Mouse (Mus musculus) retina, adult 2 months (tissue): ENCODE data around the gene Commd4.

Experiments used
- DNase-seq: peaks from one replicate; pipeline ENCODE4 v3.0.0-alpha.2; 2012; ENCODE audit warnings: low read depth, low spot score

Commd4 gene

DNA sequence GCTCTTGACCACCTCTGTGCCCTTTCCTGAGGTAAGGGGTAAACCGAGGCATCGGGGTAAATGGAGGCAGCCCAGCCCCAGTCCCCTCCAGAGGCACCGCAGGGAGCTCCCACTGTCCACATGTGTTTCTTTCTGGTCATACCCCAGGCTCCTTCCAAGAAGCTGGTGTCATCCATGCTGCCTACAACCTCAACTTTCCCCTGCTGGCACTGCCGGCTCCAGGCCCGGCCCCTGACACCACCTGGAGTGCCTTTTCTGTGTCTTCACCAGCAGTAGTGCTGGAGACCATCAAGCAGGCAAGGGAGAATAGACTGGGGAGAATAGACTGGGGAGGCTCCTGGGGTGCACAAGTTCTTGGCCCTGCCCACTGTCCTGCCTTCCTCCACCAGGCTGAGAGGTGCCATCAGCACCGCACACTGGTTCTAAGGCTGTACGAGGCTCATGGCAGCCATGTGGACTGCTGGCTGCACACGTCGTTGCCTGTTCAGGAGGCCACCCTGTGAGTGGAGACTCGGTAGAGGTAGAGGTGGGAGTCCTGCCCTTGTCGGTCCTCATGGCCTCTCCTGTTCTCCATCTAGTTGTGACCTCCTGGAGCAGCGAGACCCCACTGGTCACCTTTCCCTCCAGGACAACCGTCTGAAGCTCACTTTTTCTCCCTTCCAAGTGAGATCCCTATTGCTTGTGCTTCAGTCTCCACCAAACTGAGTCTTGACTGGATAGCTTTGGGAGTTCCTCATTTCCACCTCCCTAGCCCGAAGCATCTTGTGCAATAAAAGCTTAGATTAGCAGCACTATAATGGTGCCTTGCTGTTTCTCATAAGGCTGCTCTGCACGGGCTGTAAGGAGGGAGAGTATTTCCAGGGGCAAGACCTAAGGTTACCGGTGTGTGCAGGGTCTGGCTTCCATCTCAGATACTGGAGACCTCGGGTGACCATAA lies 16.4 kb downstream of the Commd4 start:
- no peak for DNase-seq

DNA sequence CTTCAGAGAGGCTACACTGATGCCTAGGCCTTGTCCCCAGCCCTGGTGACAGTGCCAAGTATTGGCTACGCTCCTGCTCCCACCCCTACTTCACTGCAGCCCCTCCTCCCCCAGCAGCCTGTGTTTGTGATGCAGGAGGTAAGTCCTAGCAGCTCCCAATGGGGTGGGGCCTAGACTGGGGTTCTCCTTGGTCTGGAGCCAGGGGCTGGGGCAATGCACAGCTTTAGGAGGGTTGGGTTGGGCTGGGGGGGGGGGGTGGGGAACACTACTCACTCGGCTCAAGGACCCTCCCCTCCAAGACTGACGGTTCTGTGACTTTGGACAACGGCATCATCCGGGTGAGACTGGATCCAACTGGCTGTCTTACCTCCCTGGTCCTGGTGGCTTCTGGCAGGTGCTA lies 18.6 kb downstream of the Commd4 start:
- no peak for DNase-seq

DNA sequence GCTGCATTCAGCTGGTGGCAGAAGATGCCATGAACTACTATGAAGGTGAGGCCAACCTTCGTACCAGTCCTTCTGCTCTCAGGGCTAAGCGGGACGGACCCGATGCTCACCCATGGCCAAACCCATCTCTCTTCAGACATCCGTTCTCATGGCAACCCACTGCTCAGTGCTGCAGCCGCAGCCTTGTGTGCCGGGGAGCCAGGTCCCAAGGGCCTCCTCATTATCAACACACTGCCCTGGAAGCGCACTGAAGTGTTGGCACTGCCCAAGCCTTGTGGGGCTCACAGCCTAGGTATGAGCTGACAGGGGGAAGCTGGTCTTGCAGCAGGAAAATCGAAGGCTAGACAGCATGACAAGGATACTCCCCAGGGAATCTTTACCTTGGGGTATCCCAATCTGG lies 19.0 kb downstream of the Commd4 start:
- DNase-seq, result no peak

DNA sequence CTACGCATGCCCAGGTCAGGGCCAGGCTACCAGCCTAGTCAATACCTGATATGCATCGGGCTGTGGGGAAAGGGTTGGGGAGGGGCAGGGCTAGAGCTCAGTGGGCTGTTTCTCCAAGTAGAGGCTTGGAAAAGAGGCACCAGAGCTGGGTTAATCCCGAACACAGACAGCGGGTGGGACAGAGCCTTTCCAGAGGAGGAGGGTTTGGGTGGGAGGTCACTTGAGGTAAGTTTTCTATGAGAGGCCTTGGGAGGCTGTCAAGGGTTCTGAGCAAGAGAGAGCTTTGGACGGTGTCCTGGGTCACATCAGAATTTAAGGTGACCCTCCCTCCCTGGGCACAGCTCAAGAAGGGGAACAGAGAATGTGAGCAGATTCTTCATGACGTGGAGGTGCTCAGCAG lies 19.6 kb downstream of the Commd4 start:
- DNase-seq, result no peak

DNA sequence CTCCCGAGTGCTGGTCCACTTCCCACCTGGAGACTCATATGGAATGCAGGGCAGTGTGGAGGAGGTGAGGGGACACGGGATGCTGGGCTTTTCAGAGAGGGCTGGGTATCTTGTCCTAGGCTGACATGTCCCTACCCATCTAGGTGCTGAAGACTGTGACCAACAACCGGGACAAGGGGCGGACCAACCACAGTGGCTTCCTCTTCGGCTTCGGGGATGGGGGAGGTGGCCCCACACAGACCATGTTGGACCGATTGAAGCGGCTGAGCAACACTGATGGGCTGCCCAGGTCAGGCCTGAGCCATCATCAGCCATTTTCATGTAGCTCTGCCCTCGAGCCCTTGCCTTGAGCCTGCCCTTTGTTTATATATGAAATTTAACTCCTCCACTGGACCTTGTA lies 20.4 kb downstream of the Commd4 start:
- DNase-seq, result no peak

DNA sequence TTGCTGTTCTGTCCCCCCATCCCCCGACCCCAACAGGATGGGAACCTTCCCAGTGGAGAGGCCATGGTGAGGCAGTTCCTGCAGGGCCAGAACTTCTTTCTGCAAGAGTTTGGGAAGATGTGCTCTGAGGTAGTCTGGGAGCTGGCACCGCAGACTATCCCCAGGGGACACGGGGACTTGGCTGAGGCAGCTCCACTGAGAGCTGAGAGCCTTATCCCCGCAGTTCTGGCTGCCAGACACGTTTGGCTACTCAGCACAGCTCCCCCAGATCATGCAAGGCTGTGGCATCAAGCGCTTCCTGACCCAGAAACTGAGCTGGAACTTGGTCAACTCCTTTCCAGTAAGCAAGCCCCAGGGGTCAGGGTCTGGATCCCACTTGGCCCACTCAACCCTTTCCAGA lies 20.9 kb downstream of the Commd4 start:
- DNase-seq, result no peak

DNA sequence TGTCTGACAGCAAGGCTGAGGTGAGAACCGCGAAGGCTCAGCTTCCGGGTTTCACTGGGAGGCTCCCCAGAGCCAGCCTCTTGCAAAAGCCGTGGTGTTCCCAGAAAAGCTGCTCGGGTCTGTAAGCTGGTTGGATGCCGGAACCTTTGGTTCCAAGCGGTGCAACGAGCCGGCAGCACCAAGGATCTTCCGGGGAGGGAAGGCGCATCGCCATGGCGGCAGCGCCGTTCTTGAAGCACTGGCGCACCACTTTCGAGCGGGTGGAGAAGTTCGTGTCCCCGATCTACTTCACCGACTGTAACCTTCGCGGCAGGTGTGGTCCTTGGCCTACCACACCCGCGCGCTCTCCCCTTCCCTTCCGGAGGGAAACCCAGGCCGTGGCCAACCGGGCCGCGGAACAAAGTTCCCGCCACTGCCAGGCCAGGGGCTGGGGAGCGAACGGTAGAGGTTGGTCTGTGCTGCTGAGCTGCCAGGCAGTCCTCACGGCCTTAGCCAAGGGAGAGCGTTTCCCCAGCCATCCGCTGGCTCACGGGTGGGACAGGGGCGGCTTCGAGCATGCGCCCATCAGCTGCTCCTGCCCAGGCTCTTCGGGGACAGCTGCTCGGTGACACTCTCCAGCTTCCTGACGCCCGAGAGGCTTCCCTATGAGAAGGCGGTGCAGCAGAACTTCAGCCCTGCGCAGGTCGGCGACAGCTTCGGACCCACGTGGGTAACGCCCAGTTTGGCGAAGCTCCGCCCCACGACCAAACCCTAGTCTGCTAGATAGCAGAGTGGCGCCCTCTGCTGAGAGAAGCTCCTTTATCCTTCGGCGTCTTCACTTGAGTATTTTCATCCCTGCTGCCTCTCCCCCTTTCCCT lies 27.3 kb downstream of the Commd4 start, which contains the start of gene Man2c1:
TSS of gene Man2c1 (plus strand) at position 114 of the 857 bp plus-strand sequence.
- DNase-seq, result peak; percentile 87

DNA sequence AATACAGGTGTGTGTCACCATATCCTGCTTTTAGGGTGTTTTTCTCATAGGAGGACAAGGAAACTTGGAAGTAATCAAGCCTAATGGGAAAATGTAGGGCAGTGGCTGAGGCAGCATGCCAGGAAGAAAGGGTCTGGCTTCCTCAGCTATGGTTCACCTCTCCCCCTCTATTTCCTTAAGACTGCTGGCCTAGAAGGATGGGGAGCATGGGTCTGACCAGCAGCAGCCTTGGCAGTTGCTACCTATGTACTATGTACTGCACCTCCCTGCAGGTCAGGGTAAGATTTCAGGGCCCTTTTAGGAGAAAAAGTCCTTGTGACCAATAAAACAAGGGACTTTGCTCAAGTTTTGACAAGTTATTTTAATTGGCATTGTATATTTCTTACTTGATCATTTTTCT lies 28.5 kb downstream of the Commd4 start:
- no peak for DNase-seq

DNA sequence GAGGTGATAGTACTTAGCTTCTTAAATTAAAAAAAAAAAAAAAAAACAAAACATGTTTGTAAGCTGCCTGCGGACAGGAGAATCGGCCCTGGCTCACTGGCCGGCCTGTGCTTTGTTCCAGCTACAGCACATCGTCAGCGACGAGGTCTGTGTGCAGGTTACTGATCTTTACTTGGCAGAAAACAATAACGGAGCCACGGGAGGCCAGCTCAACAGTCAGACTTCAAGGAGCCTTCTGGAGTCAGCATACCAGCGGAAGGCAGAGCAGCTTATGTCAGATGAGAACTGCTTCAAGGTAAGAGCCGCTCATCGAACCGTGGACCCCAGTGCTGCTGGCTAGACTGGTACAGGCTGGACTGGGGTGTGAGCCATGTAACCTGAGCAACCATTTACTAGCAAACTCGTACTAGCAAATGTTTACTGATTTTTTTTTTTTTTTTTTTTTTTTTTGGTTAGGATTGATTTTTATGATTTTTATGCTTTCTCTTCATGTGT lies 40.8 kb downstream of the Commd4 start:
- no peak for DNase-seq
